Mouse (Mus musculus): ENCODE data around the gene Gga3. TPM values are rescaled to one million over a fixed set of nuclear protein-coding genes. Genes with fewer than 3 reads are reported as not detected.

Gga3 gene
- polyA plus RNA-seq, 1 experiment from 2014 or later: 16.8 TPM

- WGBS: 94% methylated on average over 2 of the region's 2 CpGs
- no peaks in the 10 kb centered on the region for H3K9me3 ChIP-seq (ENCODE audit: control insufficient read depth, low read length)
- H3K4me2 ChIP-seq (ENCODE audit: low read depth, low read length): no peak overlapping the region
- H3K4me1 ChIP-seq (ENCODE audit: control insufficient read depth, insufficient read depth, low read length): peaks cover 7% of the 10 kb centered on the region
- no peaks in the 10 kb centered on the region for H3K36me3 ChIP-seq (ENCODE audit: control insufficient read depth, insufficient read depth, low read length)
- H3K27me3 ChIP-seq (replicated peaks; ENCODE audit: control insufficient read depth, insufficient read depth, low read length): no peaks in the 10 kb centered on the region
- no peak overlapping the region for H3K27ac ChIP-seq (ENCODE audit: low read length)
- no peak overlapping the region for H3K4me3 ChIP-seq (ENCODE audit: low read length)
- ATAC-seq: no peak
- H3K9ac ChIP-seq (ENCODE audit: low read depth, low read length): no peak overlapping the region
Measured at GRCm38 (mm10) chr11:115642705-115643104, 38.9 kb upstream of the Gga3 start.

DNA sequence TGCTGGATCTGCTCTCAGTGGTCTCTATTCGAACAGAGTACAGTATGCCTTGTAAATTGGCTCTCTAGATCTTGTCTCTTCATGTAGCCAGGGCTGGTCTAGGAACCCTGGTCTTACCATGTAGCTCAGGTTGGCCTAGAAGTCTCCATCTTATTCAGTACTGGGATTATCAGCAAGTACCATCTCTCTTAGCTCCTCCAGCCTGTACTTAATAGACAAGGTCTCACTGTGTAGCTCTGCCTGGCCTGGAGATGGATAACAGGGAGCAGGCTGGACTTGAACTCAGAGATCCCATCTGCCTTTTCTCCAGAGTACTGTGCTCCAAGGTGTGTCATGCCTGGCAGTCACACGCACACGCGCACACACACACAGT, 37.8 kb upstream of the Gga3 start:
- Histone ChIP-seq H3K4me1 (ENCODE audit: control insufficient read depth, insufficient read depth, low read length) (peaks cover 7% of the 10 kb centered on the region), H3K27me3 (replicated peaks; ENCODE audit: control insufficient read depth, insufficient read depth, low read length) (no peaks in the 10 kb centered on the region), H3K4me2 (ENCODE audit: low read depth, low read length) (no peak overlapping the region), H3K36me3 (ENCODE audit: control insufficient read depth, insufficient read depth, low read length) (no peaks in the 10 kb centered on the region), H3K27ac (ENCODE audit: low read length) (no peak overlapping the region), H3K9me3 (ENCODE audit: control insufficient read depth, low read length) (no peaks in the 10 kb centered on the region), H3K4me3 (ENCODE audit: low read length) (no peak overlapping the region), H3K9ac (ENCODE audit: low read depth, low read length) (no peak overlapping the region)
- ATAC-seq: no peak
- WGBS: 91% methylated on average over 4 of the region's 4 CpGs

- H3K4me1 ChIP-seq (ENCODE audit: control insufficient read depth, insufficient read depth, low read length): peaks cover 7% of the 10 kb centered on the region
- H3K9me3 ChIP-seq (ENCODE audit: control insufficient read depth, low read length): no peaks in the 10 kb centered on the region
- H3K4me2 ChIP-seq (ENCODE audit: low read depth, low read length): no peak overlapping the region
- no peak overlapping the region for H3K9ac ChIP-seq (ENCODE audit: low read depth, low read length)
- H3K27me3 ChIP-seq (replicated peaks; ENCODE audit: control insufficient read depth, insufficient read depth, low read length): no peaks in the 10 kb centered on the region
- H3K36me3 ChIP-seq (ENCODE audit: control insufficient read depth, insufficient read depth, low read length): no peaks in the 10 kb centered on the region
- no peak for ATAC-seq
- WGBS: 52% methylated on average over 14 of the region's 14 CpGs
- H3K4me3 ChIP-seq (ENCODE audit: low read length): no peak overlapping the region
- H3K27ac ChIP-seq (ENCODE audit: low read length): no peak overlapping the region
Measured at GRCm38 (mm10) chr11:115640978-115641663, 37.3 kb upstream of the Gga3 start.

GRCm38 (mm10) chr11:115640311-115640828, 36.5 kb upstream of the Gga3 start:
- no peaks in the 10 kb centered on the region for H3K27me3 ChIP-seq (replicated peaks; ENCODE audit: control insufficient read depth, insufficient read depth, low read length)

DNA sequence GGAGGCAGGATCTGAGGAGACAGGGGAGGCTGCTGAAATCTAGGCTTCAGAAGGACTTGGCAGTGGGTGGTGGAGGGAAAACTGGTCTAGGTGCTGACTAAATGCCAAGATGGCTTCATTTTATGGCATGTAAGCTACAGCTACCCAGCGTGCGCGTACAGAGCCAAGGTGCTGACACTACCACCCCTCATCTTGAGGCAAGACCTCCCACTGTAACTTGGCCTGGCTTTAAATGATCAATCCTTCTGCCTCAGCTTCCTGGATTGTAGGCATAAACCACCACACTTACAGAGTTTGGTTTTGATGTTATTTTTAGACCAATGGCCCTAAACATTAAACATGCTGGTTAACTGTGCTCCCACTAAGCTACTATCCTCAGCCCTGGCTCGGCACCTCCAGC, 35.7 kb upstream of the Gga3 start:
- Histone ChIP-seq H3K36me3 (ENCODE audit: control insufficient read depth, insufficient read depth, low read length) (no peaks in the 10 kb centered on the region), H3K9ac (ENCODE audit: low read depth, low read length) (peak overlapping the region; percentile 24; the same call in 1 of the 2 replicates), H3K27ac (ENCODE audit: low read length) (peak overlapping the region; percentile 69), H3K9me3 (ENCODE audit: control insufficient read depth, low read length) (no peaks in the 10 kb centered on the region), H3K4me3 (ENCODE audit: low read length) (no peak overlapping the region), H3K4me2 (ENCODE audit: low read depth, low read length) (no peak overlapping the region), H3K4me1 (ENCODE audit: control insufficient read depth, insufficient read depth, low read length) (peaks cover 7% of the 10 kb centered on the region), H3K27me3 (replicated peaks; ENCODE audit: control insufficient read depth, insufficient read depth, low read length) (no peaks in the 10 kb centered on the region)
- 0 out of 2 replicates have a peak, but pooled peaks have one; percentile 21 for ATAC-seq
- WGBS: 70% methylated on average over 4 of the region's 4 CpGs

More at GRCm38 (mm10) chr11:115640311-115640828, 36.5 kb upstream of the Gga3 start:
- H3K9me3 ChIP-seq (ENCODE audit: control insufficient read depth, low read length): no peaks in the 10 kb centered on the region
- no peak overlapping the region for H3K4me2 ChIP-seq (ENCODE audit: low read depth, low read length)
- H3K4me1 ChIP-seq (ENCODE audit: control insufficient read depth, insufficient read depth, low read length): peaks cover 7% of the 10 kb centered on the region
- no peaks in the 10 kb centered on the region for H3K36me3 ChIP-seq (ENCODE audit: control insufficient read depth, insufficient read depth, low read length)
- no peak overlapping the region for H3K9ac ChIP-seq (ENCODE audit: low read depth, low read length)
- H3K4me3 ChIP-seq (ENCODE audit: low read length): no peak overlapping the region
- H3K27ac ChIP-seq (ENCODE audit: low read length): no peak overlapping the region
- ATAC-seq: no peak
- WGBS: 81% methylated on average over 3 of the region's 4 CpGs

- Histone ChIP-seq H3K4me1 (ENCODE audit: control insufficient read depth, insufficient read depth, low read length) (peaks cover 7% of the 10 kb centered on the region), H3K9ac (ENCODE audit: low read depth, low read length) (peak overlapping the region; percentile 24), H3K4me3 (ENCODE audit: low read length) (no peak overlapping the region), H3K4me2 (ENCODE audit: low read depth, low read length) (no peak overlapping the region), H3K27ac (ENCODE audit: low read length) (peak overlapping the region; percentile 69), H3K27me3 (replicated peaks; ENCODE audit: control insufficient read depth, insufficient read depth, low read length) (no peaks in the 10 kb centered on the region), H3K36me3 (ENCODE audit: control insufficient read depth, insufficient read depth, low read length) (no peaks in the 10 kb centered on the region), H3K9me3 (ENCODE audit: control insufficient read depth, low read length) (no peaks in the 10 kb centered on the region)
- WGBS: 67% methylated on average over 5 of the region's 5 CpGs
- ATAC-seq: peak; percentile 86
Measured at GRCm38 (mm10) chr11:115638498-115639409, 34.9 kb upstream of the Gga3 start.

- Histone ChIP-seq H3K36me3 (ENCODE audit: control insufficient read depth, insufficient read depth, low read length) (no peaks in the 10 kb centered on the region), H3K27me3 (replicated peaks; ENCODE audit: control insufficient read depth, insufficient read depth, low read length) (no peaks in the 10 kb centered on the region), H3K4me1 (ENCODE audit: control insufficient read depth, insufficient read depth, low read length) (peaks cover 7% of the 10 kb centered on the region), H3K4me2 (ENCODE audit: low read depth, low read length) (no peak overlapping the region), H3K9ac (ENCODE audit: low read depth, low read length) (no peak overlapping the region), H3K27ac (ENCODE audit: low read length) (no peak overlapping the region), H3K4me3 (ENCODE audit: low read length) (no peak overlapping the region), H3K9me3 (ENCODE audit: control insufficient read depth, low read length) (no peaks in the 10 kb centered on the region)
- WGBS: 76% methylated on average over 3 of the region's 3 CpGs
- no peak for ATAC-seq
Measured at GRCm38 (mm10) chr11:115636960-115637359, 33.1 kb upstream of the Gga3 start.

GRCm38 (mm10) chr11:115635484-115635883, 31.6 kb upstream of the Gga3 start:
- 79% methylated on average over 8 of the region's 8 CpGs for WGBS
- Histone ChIP-seq H3K9ac (ENCODE audit: low read depth, low read length) (no peak overlapping the region), H3K27me3 (replicated peaks; ENCODE audit: control insufficient read depth, insufficient read depth, low read length) (no peaks in the 10 kb centered on the region)

DNA sequence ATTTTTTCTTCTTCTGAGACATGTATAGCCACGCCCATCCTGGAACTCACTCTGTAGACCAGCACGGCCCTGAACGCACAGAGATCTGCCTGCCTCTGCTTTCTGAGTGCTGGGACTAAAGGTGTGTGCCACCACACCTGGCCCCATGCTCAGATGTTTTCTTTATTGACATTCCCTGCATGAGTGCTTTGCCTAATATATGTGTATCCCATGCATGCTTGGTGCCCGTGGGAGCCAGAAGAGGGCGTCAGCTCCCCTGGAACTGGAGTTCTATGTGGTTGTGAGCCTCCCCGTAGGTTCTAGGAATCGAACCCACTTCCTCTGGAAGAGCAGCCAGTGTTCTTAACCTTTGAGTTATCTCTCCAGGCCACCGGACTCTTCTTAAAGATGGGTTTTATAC, 31.2 kb upstream of the Gga3 start:
- H3K27ac ChIP-seq (ENCODE audit: low read length): no peak overlapping the region
- H3K9me3 ChIP-seq (ENCODE audit: control insufficient read depth, low read length): no peaks in the 10 kb centered on the region
- no peak overlapping the region for H3K4me2 ChIP-seq (ENCODE audit: low read depth, low read length)
- no peak for ATAC-seq
- WGBS: 91% methylated on average over 8 of the region's 8 CpGs
- H3K9ac ChIP-seq (ENCODE audit: low read depth, low read length): no peak overlapping the region
- H3K27me3 ChIP-seq (replicated peaks; ENCODE audit: control insufficient read depth, insufficient read depth, low read length): no peaks in the 10 kb centered on the region
- H3K4me3 ChIP-seq (ENCODE audit: low read length): no peak overlapping the region
- H3K36me3 ChIP-seq (ENCODE audit: control insufficient read depth, insufficient read depth, low read length): no peaks in the 10 kb centered on the region
- H3K4me1 ChIP-seq (ENCODE audit: control insufficient read depth, insufficient read depth, low read length): peaks cover 7% of the 10 kb centered on the region

More at GRCm38 (mm10) chr11:115635484-115635883, 31.6 kb upstream of the Gga3 start:
- H3K27ac ChIP-seq (ENCODE audit: low read length): no peak overlapping the region
- peaks cover 7% of the 10 kb centered on the region for H3K4me1 ChIP-seq (ENCODE audit: control insufficient read depth, insufficient read depth, low read length)
- no peak overlapping the region for H3K4me2 ChIP-seq (ENCODE audit: low read depth, low read length)
- H3K4me3 ChIP-seq (ENCODE audit: low read length): no peak overlapping the region
- no peaks in the 10 kb centered on the region for H3K9me3 ChIP-seq (ENCODE audit: control insufficient read depth, low read length)
- H3K36me3 ChIP-seq (ENCODE audit: control insufficient read depth, insufficient read depth, low read length): no peaks in the 10 kb centered on the region
- ATAC-seq: no peak

All from intestine, embryonic 16.5 days (tissue).